Mouse (Mus musculus): ENCODE measurements around the gene Gm4981. TPM values are rescaled to one million over a fixed set of nuclear protein-coding genes. Genes with fewer than 3 reads are reported as not detected.

Gm4981 gene
- polyA plus RNA-seq, 1 experiment from 2014 or later = not detected

- Histone ChIP-seq H3K9me3 (ENCODE audit: control insufficient read depth, low read length) (no peaks in the 10 kb centered on the region; the same call in 1 of the 2 replicates), H3K4me2 (ENCODE audit: low read depth) (no peak overlapping the region), H3K36me3 (ENCODE audit: control insufficient read depth, insufficient read depth, low read length) (no peaks in the 10 kb centered on the region), H3K9ac (ENCODE audit: low read length) (no peak overlapping the region), H3K27ac (ENCODE audit: low read depth, low read length) (no peak overlapping the region), H3K27me3 (ENCODE audit: control insufficient read depth, insufficient read depth, low read length) (no peaks in the 10 kb centered on the region), H3K4me3 (ENCODE audit: low read depth, low read length) (no peak overlapping the region), H3K4me1 (ENCODE audit: control insufficient read depth, insufficient read depth, low read length) (no peaks in the 10 kb centered on the region)
- DNase-seq (ENCODE audit: low spot score) (no peak), ATAC-seq (ENCODE audit: insufficient read depth, low FRiP score, low TSS enrichment) (no peak)
Measured at GRCm38 (mm10) chr10:58214497-58214896, 22.0 kb downstream of the Gm4981 start.

- WGBS = 78% methylated on average over 7 of the region's 7 CpGs
- no peak for DNase-seq (ENCODE audit: low spot score)
- no peak for ATAC-seq (ENCODE audit: insufficient read depth, low FRiP score, low TSS enrichment)
Measured at GRCm38 (mm10) chr10:58212230-58212629, 24.3 kb downstream of the Gm4981 start.

GRCm38 (mm10) chr10:58211213-58211612 lies 25.3 kb downstream of the Gm4981 start:
- Histone ChIP-seq H3K4me1 (ENCODE audit: control insufficient read depth, insufficient read depth, low read length) (no peaks in the 10 kb centered on the region), H3K4me3 (ENCODE audit: low read depth, low read length) (no peak overlapping the region), H3K36me3 (ENCODE audit: control insufficient read depth, insufficient read depth, low read length) (no peaks in the 10 kb centered on the region), H3K27me3 (ENCODE audit: control insufficient read depth, insufficient read depth, low read length) (no peaks in the 10 kb centered on the region), H3K9ac (ENCODE audit: low read length) (no peak overlapping the region), H3K4me2 (ENCODE audit: low read depth) (no peak overlapping the region), H3K9me3 (ENCODE audit: control insufficient read depth, low read length) (no peaks in the 10 kb centered on the region; the same call in 1 of the 2 replicates), H3K27ac (ENCODE audit: low read depth, low read length) (no peak overlapping the region)
- WGBS = 90% methylated on average over 2 of the region's 2 CpGs
- DNase-seq (ENCODE audit: low spot score) (no peak), ATAC-seq (ENCODE audit: insufficient read depth, low FRiP score, low TSS enrichment) (no peak)

More at GRCm38 (mm10) chr10:58212230-58212629, 24.3 kb downstream of the Gm4981 start:
- no peaks in the 10 kb centered on the region for H3K4me1 ChIP-seq (ENCODE audit: control insufficient read depth, insufficient read depth, low read length)
- H3K9ac ChIP-seq (ENCODE audit: low read length) = no peak overlapping the region
- no peaks in the 10 kb centered on the region; the same call in 1 of the 2 replicates for H3K9me3 ChIP-seq (ENCODE audit: control insufficient read depth, low read length)
- H3K27me3 ChIP-seq (ENCODE audit: control insufficient read depth, insufficient read depth, low read length) = no peaks in the 10 kb centered on the region
- H3K4me2 ChIP-seq (ENCODE audit: low read depth) = no peak overlapping the region
- H3K36me3 ChIP-seq (ENCODE audit: control insufficient read depth, insufficient read depth, low read length) = no peaks in the 10 kb centered on the region
- H3K27ac ChIP-seq (ENCODE audit: low read depth, low read length) = no peak overlapping the region
- H3K4me3 ChIP-seq (ENCODE audit: low read depth, low read length) = no peak overlapping the region

DNA sequence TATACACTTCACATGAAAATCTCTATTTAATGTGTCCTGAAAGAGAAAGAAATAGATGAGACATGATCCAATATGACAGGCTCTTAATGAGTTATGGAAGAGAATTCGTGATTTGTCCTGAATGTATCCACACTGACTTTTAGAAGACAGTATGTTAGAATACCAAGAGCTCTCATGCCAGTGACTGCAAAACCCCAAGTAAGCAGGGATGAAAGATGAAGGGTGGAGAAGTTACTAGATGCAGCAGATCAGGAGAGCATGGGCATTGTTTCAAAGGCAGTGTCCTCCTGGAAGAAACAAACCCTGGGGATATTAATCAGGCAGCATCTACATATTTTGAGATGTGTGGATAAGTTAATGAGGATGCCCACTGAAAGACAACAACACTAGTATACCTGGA lies 26.0 kb downstream of the Gm4981 start:
- no peak for DNase-seq (ENCODE audit: low spot score)
- 68% methylated on average over 1 of the region's 1 CpGs for WGBS
- H3K36me3 ChIP-seq (ENCODE audit: control insufficient read depth, insufficient read depth, low read length) = no peaks in the 10 kb centered on the region

DNA sequence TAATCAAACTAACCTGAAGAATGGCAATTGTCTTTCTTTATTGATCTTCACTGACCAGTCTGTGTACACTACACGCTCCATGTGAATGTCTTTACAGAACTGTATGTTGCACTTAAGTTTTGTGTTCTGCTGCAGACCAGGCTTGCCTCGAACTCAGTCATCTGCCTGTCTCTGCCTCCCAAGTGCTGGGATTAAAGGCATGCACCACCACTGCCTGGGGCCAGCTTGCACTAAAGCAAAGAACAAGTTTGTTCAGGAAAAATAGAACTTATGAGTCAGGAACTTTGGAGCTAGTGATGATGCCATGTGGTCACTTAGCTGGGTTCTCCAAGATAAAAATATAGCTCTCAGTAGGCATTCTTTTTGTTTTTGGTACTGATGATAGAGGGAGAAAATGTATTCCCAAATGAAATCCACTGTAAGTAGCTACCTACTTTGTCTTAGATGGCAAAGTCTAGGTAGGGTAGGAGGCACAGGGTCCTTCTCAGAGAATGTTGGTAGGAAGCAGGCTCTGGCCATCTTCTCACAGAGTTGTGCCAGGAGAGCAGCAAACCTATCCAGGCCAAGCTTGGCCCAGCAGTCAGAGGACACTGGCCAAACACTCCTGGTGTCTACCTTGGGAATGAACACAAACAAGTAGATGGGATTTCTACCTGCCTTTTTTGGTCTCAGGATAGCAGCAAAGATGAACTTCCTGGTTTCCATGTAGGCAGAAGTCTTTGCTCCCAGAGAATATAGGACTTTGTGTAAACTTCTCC lies 26.6 kb downstream of the Gm4981 start:
- Histone ChIP-seq H3K27me3 (ENCODE audit: control insufficient read depth, insufficient read depth, low read length) (no peaks in the 10 kb centered on the region), H3K4me1 (ENCODE audit: control insufficient read depth, insufficient read depth, low read length) (no peaks in the 10 kb centered on the region), H3K27ac (ENCODE audit: low read depth, low read length) (no peak overlapping the region), H3K9me3 (ENCODE audit: control insufficient read depth, low read length) (no peaks in the 10 kb centered on the region; the same call in 1 of the 2 replicates), H3K9ac (ENCODE audit: low read length) (no peak overlapping the region), H3K4me2 (ENCODE audit: low read depth) (no peak overlapping the region), H3K4me3 (ENCODE audit: low read depth, low read length) (no peak overlapping the region), H3K36me3 (ENCODE audit: control insufficient read depth, insufficient read depth, low read length) (no peaks in the 10 kb centered on the region)
- WGBS = 74% methylated on average over 2 of the region's 2 CpGs
- DNase-seq (ENCODE audit: low spot score) (no peak), ATAC-seq (ENCODE audit: insufficient read depth, low FRiP score, low TSS enrichment) (no peak)

More for the DNA sequence above, 26.0 kb downstream of the Gm4981 start:
- Histone ChIP-seq H3K4me3 (ENCODE audit: low read depth, low read length) (no peak overlapping the region), H3K4me2 (ENCODE audit: low read depth) (no peak overlapping the region), H3K9me3 (ENCODE audit: control insufficient read depth, low read length) (no peaks in the 10 kb centered on the region; the same call in 1 of the 2 replicates), H3K27me3 (ENCODE audit: control insufficient read depth, insufficient read depth, low read length) (no peaks in the 10 kb centered on the region), H3K9ac (ENCODE audit: low read length) (no peak overlapping the region), H3K4me1 (ENCODE audit: control insufficient read depth, insufficient read depth, low read length) (no peaks in the 10 kb centered on the region), H3K27ac (ENCODE audit: low read depth, low read length) (no peak overlapping the region)
- ATAC-seq (ENCODE audit: insufficient read depth, low FRiP score, low TSS enrichment) = no peak

DNA sequence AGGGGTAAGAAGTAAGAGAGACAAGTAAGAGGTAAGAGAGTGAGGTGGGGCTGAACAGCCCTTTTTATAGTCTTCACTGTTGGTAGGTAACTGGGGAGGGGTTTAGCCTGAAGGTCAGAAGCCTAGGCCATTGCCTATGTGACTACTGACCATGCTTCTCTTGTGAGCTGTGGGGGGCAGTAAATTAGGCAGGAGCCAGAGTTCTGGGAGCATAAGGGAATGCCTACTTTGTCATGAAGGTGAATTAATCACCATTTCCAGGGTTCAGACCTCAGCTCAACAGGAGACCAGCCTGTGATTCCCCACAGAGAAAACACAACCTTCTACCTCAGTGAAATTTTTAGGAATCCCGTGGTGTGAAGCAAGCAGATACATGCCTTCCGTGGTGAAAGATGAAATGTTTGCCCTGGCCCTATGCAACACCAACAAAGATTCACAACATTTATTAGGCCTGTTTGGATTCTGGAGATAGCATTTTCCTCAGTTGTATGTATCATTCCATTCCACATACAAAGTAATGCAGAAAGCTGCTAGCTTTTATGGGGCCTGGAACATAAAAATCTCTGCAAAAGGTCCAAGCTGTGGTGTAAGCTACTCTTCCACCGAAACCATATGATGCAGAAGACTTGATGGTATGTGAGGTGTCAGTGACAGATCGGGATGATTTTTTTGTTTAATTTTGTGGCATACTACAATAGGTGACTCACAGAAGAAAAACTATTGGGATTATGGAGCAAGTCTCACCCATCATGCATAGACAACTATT lies 29.7 kb downstream of the Gm4981 start:
- no peak for DNase-seq (ENCODE audit: low spot score)
- no peaks in the 10 kb centered on the region; the same call in 1 of the 2 replicates for H3K9me3 ChIP-seq (ENCODE audit: control insufficient read depth, low read length)
- no peak overlapping the region for H3K4me2 ChIP-seq (ENCODE audit: low read depth)
- ATAC-seq (ENCODE audit: insufficient read depth, low FRiP score, low TSS enrichment) = peak; percentile 21; the same call in 1 of the 2 replicates
- H3K4me3 ChIP-seq (ENCODE audit: low read depth, low read length) = no peak overlapping the region
- no peaks in the 10 kb centered on the region for H3K4me1 ChIP-seq (ENCODE audit: control insufficient read depth, insufficient read depth, low read length)
- H3K27me3 ChIP-seq (ENCODE audit: control insufficient read depth, insufficient read depth, low read length) = no peaks in the 10 kb centered on the region
- no peak overlapping the region for H3K27ac ChIP-seq (ENCODE audit: low read depth, low read length)
- no peaks in the 10 kb centered on the region for H3K36me3 ChIP-seq (ENCODE audit: control insufficient read depth, insufficient read depth, low read length)
- no peak overlapping the region for H3K9ac ChIP-seq (ENCODE audit: low read length)
- WGBS = 85% methylated on average over 4 of the region's 4 CpGs

DNA sequence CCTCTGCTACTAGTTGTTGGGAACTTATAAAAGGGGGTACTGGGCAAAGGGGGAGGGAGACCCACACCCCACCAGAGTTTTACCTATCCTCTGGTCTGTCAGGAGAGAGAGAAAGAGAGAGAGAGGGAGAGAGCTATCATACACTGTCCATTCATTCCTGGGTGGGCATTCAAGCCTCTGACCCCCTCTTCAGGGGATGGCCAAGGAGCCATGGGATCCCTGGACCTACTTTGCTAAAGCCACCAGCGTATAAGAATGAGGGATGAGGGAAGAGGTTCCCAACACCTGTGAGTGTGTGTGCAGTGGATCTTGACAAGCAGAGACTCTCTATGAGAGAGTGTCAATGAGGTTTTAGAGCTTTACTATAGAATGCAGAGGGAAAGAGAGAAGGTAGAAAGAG lies 30.5 kb downstream of the Gm4981 start:
- ATAC-seq (ENCODE audit: insufficient read depth, low FRiP score, low TSS enrichment) = no peak
- no peak overlapping the region for H3K4me3 ChIP-seq (ENCODE audit: low read depth, low read length)
- H3K27me3 ChIP-seq (ENCODE audit: control insufficient read depth, insufficient read depth, low read length) = no peaks in the 10 kb centered on the region
- H3K9me3 ChIP-seq (ENCODE audit: control insufficient read depth, low read length) = no peaks in the 10 kb centered on the region; the same call in 1 of the 2 replicates
- H3K4me1 ChIP-seq (ENCODE audit: control insufficient read depth, insufficient read depth, low read length) = no peaks in the 10 kb centered on the region
- H3K9ac ChIP-seq (ENCODE audit: low read length) = no peak overlapping the region
- 53% methylated on average over 1 of the region's 1 CpGs for WGBS
- H3K36me3 ChIP-seq (ENCODE audit: control insufficient read depth, insufficient read depth, low read length) = no peaks in the 10 kb centered on the region
- no peak overlapping the region for H3K4me2 ChIP-seq (ENCODE audit: low read depth)
- H3K27ac ChIP-seq (ENCODE audit: low read depth, low read length) = no peak overlapping the region
- DNase-seq (ENCODE audit: low spot score) = no peak

Measured in neural tube, embryonic 11.5 days (tissue).